Mouse (Mus musculus): ENCODE measurements at regions not wholly inside any gene's neighbourhood (a gene's known extent, or its start where the extent isn't known, plus 50 kb on each side); places are given as distances from the start of the nearest gene placed in this dataset.

GRCm38 (mm10) chr16:31598989-31599421 is 64.2 kb upstream of the Dlg1 start:
- DNase-seq: no peak

GRCm38 (mm10) chr16:31601278-31601677 is 62.0 kb upstream of the Dlg1 start:
- DNase-seq: no peak

GRCm38 (mm10) chr16:31603185-31603584 is 60.1 kb upstream of the Dlg1 start:
- DNase-seq: peak; percentile 23

GRCm38 (mm10) chr16:31606389-31607177 is 56.7 kb upstream of the Dlg1 start:
- DNase-seq: peak; percentile 65

- DNase-seq: no peak
These were observed 54.3 kb upstream of the Dlg1 start for GRCm38 (mm10) chr16:31608964-31609363.

- no peak for DNase-seq
These were observed 53.7 kb upstream of the Dlg1 start for GRCm38 (mm10) chr16:31609394-31610172.
